Mouse (Mus musculus) hematopoietic stem cell, adult 5-6 weeks (primary cell): Measurements from ENCODE around the gene Amigo1. TPM values are rescaled to one million over a fixed set of nuclear protein-coding genes. Genes with fewer than 3 reads are reported as not detected.
A peak's percentile ranks its signal among the peaks of the same experiment; 100 is the strongest.

Experiments used
- ATAC-seq, 2 experiments: fragments of 125-278 bp in 1 of 2; replicated peaks in 1 of 2; 2 replicates each; pipeline ENCODE4 v1.8.0; 2016 to 2017; ENCODE audit warnings: inconsistent platforms in 2 of 2, mild to moderate bottlenecking in 2 of 2, moderate number of reproducible peaks in 2 of 2, low read depth in 1 of 2, moderate TSS enrichment in 1 of 2; ENCODE audit not compliant: low FRiP score in 2 of 2, poor library complexity in 2 of 2, severe bottlenecking in 2 of 2, insufficient read depth in 1 of 2, low TSS enrichment in 1 of 2
- total RNA-seq: library from RNA; stranded (forward); fragments of 172-1452, 232-1000 nt; gene quantifications from 2 replicates; pipeline ENCODE4 v1.2.3, GENCODE M21; 2017

The Amigo1 gene
- total RNA-seq, 1 experiment from 2014 or later = 3.2 TPM

- ATAC-seq = no peak
Measured at GRCm38 (mm10) chr3:108203212-108203611, 17.1 kb downstream of the Amigo1 start.

GRCm38 (mm10) chr3:108203621-108204325, 17.6 kb downstream of the Amigo1 start:
- ATAC-seq = peak in 1 of 2 experiments; percentile 29; a peak in 1 of 4 replicates

GRCm38 (mm10) chr3:108204470-108204869, 18.3 kb downstream of the Amigo1 start:
- ATAC-seq = no peak

- no peak for ATAC-seq
Measured at GRCm38 (mm10) chr3:108205601-108206000, 19.5 kb downstream of the Amigo1 start.

GRCm38 (mm10) chr3:108206731-108207375, 20.7 kb downstream of the Amigo1 start:
- ATAC-seq = no peak

GRCm38 (mm10) chr3:108209001-108209400, 22.9 kb downstream of the Amigo1 start:
- ATAC-seq = no peak

- no peak for ATAC-seq
Measured at GRCm38 (mm10) chr3:108209536-108209935, 23.4 kb downstream of the Amigo1 start.

GRCm38 (mm10) chr3:108209946-108210770, 24.0 kb downstream of the Amigo1 start:
- peak; percentile 91 to 95 for ATAC-seq

GRCm38 (mm10) chr3:108210771-108211139, 24.6 kb downstream of the Amigo1 start, which contains the start of gene Atxn7l2:
Gene Atxn7l2 (minus strand): TSS chr3:108210934.
- peak; percentile 79 to 80 for ATAC-seq

- ATAC-seq = no peak
Measured at GRCm38 (mm10) chr3:108211845-108212244, 25.7 kb downstream of the Amigo1 start.

GRCm38 (mm10) chr3:108212406-108212805, 26.3 kb downstream of the Amigo1 start:
- no peak for ATAC-seq

GRCm38 (mm10) chr3:108214734-108215133, 28.6 kb downstream of the Amigo1 start:
- no peak for ATAC-seq

- ATAC-seq = no peak
Measured at GRCm38 (mm10) chr3:108220661-108221060, 34.5 kb downstream of the Amigo1 start.

- no peak for ATAC-seq
Measured at GRCm38 (mm10) chr3:108225711-108226557, 39.8 kb downstream of the Amigo1 start.

GRCm38 (mm10) chr3:108226558-108227350, 40.6 kb downstream of the Amigo1 start, which contains the start of gene Sypl2:
Gene Sypl2 (minus strand): TSS chr3:108226648.
- ATAC-seq = peak; percentile 51; a peak in 2 of 4 replicates

- ATAC-seq = no peak
Measured at GRCm38 (mm10) chr3:108227521-108227920, 41.4 kb downstream of the Amigo1 start.
